Mouse (Mus musculus) heart, postnatal 25 days (tissue): ENCODE data around the gene Gpr45. TPM values are rescaled to one million over a fixed set of nuclear protein-coding genes. Genes with fewer than 3 reads are reported as not detected.
"Not testable (repeated sequence)": the region's sequence is repeated elsewhere in the genome, so short reads cannot be mapped to it uniquely, and the experiment has no call there.

ENCODE experiments used
- DNase-seq: peaks from one replicate; pipeline ENCODE4 v3.0.0; 2022; ENCODE audit warnings: low spot score
- intact Hi-C: fragments of 180-260 bp; cut with DNase I; formaldehyde crosslinking; loops from one replicate; pipeline ENCODE4 v1.15.1; 2025
- total RNA-seq, 2 experiments: library from RNA; stranded (reverse); gene quantifications; 2 replicates each; pipeline ENCODE4 v1.2.3; 2021

Gpr45 gene
- total RNA-seq, result under 1 TPM; 0.23 to 0.34 TPM

- no peak for DNase-seq
- intact Hi-C loops, result no loop called here
These were observed at the start of gene Gpr45 for GRCm38 (mm10) chr1:42952734-42953481. Gpr45 (plus strand) TSS chr1:42952872.

DNA sequence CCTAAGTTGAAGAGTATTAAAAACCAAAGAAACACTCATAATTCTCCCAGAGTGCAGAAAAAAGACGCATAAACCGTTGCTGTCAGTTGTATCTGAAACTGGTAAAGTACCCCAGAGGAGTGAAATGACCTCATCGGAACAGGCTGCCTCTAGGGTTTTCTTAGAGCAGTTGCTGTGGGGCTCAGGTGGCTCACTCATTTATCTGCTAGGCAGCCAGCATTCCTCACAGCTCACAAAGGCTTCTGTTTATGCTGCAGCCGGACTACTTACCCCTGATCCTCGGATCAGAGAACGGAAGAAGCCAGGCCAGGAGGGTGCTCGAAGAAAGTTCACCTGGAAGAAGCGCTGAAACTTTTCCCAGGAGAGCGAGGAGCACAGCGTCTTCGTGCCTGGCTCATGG lies 47.5 kb upstream of the Gpr45 start:
- no peak for DNase-seq
- intact Hi-C loops, result no loop called here

- DNase-seq, result no peak
- intact Hi-C loops, result no loop called here
These were observed 46.0 kb upstream of the Gpr45 start for GRCm38 (mm10) chr1:42906696-42907095.

GRCm38 (mm10) chr1:42907153-42907552 lies 45.5 kb upstream of the Gpr45 start:
- intact Hi-C loops, result no loop called here
- DNase-seq, result no peak

DNA sequence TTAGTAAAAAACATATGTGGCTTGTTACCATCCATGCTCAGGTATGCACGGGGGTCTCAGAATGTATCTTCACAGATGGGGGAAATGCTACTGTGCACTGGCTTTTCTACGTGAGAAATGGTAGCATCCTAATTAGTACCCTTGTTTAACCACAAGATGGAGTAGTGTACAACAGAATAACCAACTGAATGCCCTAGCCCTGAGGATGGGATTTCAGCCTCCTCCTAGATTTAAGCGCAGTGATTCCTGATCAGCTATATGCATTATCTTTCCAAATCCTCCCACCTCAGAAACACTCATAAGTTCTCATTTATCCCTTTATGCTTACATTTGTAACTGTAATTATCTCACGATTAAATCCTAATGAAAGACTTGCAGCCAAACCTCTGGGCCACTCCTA lies 37.6 kb upstream of the Gpr45 start:
- DNase-seq, result no peak
- intact Hi-C loops, result loop anchor here (1.0 to 2.0 kb wide), 3 partner anchors 151 to 350 kb away; no protein-coding TSS in a partner anchor

GRCm38 (mm10) chr1:42916719-42917118 lies 36.0 kb upstream of the Gpr45 start:
- no peak for DNase-seq
- intact Hi-C loops, result no loop called here

DNA sequence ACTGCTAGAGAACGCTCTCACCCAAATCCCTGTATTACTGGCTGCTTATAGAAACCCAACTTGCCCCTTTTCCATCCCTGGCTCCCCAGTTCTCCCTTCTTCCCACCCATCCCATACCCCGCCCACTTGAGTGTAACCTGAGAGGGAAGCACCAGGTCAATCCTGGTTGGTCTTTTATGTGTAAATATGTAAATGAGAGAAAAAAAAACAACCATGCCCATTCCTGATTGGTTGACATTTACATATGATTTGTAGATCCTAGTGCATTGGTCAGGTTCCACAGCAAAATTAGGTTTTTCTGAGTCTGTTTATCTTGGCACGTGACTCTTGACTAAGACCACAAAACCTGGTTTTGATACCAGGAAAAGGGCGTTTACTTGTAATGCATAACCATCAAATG lies 34.8 kb upstream of the Gpr45 start:
- intact Hi-C loops, result no loop called here
- no peak for DNase-seq

DNA sequence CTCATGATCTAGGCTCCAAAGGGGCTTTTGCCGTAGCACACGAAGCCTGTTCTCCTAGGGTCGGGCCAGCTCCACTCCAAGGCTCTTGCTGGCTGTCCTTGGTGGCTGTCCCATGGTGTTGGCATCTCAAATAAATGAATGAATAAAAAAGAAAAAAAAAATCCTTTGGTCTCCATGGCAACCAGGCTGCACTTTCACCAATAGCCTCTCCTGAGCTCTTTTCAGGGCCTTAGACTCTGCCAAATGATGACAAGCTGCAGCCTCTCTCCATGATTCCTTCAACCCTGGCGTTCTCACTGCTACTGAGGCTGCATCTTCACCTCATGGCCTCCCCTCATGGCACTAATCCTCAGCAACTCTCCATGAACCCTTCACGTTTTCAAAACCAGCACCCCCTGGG lies 28.7 kb upstream of the Gpr45 start:
- DNase-seq, result no peak
- intact Hi-C loops, result no loop called here

DNA sequence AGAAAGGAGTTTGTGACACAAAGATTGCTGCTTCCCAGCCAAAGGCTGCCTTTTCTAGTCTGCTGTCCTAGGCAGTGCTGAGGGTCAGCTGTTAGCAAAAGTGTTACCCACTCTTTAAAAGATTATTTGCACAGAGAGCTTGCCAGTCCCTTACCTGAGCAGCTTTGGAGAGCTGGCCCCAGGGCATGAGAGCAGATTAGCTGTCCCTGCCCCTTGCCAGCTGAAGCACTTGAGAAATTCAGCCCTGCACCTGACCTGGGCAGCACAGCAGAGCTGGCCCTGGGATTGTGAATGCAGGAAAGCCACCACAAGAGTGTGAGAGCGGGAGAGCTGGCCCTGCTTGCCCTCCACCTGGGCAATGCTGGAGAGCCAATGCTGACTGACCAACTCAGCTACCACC lies 19.1 kb upstream of the Gpr45 start:
- DNase-seq, result no peak
- intact Hi-C loops, result no loop called here

DNA sequence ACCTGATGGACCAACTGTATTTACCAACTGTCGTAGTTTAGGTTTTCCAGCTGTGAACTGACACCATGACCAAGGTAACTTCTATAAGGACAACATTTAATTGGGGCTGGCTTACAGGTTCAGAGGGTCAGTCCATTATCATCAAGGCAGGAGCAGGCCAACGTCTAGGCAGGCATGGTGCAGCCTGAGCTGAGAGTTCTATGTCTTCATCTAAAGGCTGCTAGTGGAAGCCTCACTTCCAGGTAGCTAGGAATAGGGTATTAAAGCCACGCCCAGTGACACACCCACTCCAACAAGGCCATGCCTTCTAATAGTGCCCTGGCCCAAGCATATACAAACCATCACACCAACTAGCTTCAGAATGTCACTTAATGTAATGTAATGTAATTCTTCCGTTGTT lies 4.2 kb upstream of the Gpr45 start:
- intact Hi-C loops, result no loop called here
- DNase-seq, result no peak

GRCm38 (mm10) chr1:42953482-42953822 lies 780 bp downstream of the Gpr45 start:
- intact Hi-C loops, result no loop called here
- no peak for DNase-seq

DNA sequence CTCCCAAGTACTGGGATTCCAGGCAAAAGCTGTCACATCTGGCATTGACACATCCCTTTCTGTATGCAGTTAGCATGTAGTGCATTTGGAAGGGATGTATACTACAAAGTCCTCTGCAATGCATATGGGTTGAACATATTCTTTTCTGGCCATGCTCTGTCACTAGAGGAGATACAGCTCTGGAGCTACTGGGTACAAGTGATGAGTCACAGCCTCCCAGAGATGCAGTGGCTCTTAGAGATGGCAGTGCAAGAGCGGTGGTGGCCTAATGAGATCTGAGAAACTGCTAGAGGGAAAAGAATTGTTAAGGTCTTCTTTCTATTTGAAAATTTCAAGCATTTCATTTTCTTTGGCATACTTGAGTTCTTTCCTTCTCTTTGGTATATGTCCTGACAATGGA lies 4.2 kb downstream of the Gpr45 start:
- intact Hi-C loops, result no loop called here
- DNase-seq, result no peak

- intact Hi-C loops, result no loop called here
- DNase-seq, result no peak
These were observed 30.6 kb downstream of the Gpr45 start for GRCm38 (mm10) chr1:42983082-42983771.

DNA sequence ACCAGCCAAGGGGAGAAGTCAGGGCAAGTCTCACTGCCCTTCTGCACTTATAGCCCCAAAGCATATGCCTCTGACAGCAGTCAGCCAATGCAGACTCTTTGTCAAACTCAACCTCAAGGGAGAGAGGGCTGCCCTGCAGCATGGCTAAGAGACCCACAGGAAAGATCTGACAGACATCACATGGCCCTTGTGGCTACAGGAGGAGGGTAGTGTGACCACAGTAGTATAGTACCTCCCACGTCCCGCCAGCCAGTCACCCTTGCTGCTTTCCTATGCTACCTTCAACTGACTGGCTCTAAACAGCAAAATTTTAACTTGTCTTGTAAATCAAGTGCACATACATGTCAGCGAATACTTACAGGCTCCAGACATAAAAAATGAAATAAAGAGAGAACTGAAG lies 31.4 kb downstream of the Gpr45 start:
- DNase-seq, result no peak
- intact Hi-C loops, result no loop called here

- intact Hi-C loops, result no loop called here
- DNase-seq, result no peak
These were observed 36.3 kb downstream of the Gpr45 start for GRCm38 (mm10) chr1:42988996-42989395.

DNA sequence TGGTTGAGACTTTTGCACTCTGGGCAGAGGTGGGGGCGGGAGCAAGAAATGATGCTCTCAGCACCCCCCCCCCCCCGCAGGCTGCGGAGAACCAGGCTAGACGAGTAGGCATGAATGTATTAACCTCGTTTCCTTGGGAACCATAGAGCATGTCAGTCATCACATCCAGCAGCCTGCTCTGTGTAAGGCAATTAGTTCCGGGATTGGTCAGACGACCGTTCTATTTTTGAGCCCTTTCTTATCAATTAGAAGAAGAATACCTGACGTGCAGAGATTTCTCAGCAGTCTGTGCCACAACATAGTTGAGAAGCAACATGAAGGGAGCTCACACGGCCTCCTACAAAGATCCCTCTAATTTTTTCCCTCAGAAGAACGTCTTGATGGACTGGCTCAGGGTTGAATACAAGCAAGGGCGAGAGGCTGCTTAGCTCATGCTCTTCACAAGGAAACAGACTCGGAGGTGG lies 53.4 kb downstream of the Gpr45 start:
- DNase-seq, result no peak
- intact Hi-C loops, result no loop called here

GRCm38 (mm10) chr1:43006524-43006923 lies 53.9 kb downstream of the Gpr45 start:
- DNase-seq, result no peak
- intact Hi-C loops, result no loop called here

GRCm38 (mm10) chr1:43010461-43010860 lies 57.8 kb downstream of the Gpr45 start:
- intact Hi-C loops, result no loop called here
- no peak for DNase-seq

DNA sequence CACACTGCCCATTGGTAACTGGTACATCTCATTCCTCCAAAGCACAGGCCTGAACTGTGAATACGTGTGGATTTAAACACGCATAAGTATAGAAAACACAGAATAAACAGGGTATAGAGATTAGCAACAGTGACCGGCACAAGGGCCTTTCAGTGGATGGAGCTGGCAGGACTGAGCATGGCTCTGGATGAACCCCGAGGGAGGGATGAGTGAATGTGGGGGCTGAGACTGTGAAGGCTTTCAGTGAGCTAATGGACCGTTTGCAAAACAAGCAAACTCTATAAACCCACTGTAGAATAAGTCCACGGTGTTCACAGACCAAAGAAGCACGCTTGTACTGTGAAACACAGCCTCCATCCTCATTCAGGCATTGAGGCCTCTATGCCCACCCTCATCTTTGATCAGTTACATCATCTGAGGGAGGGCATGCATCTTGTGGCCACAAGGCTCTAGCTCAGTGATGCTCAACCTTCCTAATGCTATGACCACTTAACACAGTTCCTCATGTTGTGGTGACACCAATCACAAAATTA lies 62.5 kb downstream of the Gpr45 start:
- intact Hi-C loops, DNase-seq: not testable (repeated sequence)

GRCm38 (mm10) chr1:43036014-43036413 lies 83.3 kb downstream of the Gpr45 start:
- DNase-seq, result no peak
- intact Hi-C loops, result no loop called here

DNA sequence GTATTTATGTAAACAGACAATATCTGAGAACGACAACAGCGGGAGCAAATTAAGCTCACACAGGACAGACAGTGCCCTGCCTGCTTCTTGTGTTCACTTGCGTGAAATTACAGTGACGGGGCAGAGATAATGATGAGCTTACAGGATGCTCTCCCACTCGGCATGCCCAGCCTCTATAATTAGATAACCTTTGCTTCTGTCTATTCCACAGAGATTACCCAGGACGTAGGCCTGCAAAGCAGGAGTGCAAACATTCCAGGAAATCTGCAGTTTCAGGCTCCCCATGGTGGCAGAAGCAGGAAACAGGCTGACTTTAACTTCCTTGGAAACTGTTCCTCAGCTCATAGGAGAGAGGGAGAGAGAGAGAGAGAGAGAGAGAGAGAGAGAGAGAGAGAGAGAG lies 89.6 kb downstream of the Gpr45 start:
- no peak for DNase-seq
- intact Hi-C loops, result no loop called here
